Mouse (Mus musculus) embryonic fibroblast, embryonic 13.5 days (primary cell): ENCODE results near the gene Slc25a28.

Source experiments
- CTCF ChIP-seq: IDR thresholded peaks from 2 replicates; pipeline ENCODE4 v1.5.1; 2011; ENCODE audit warnings: mild to moderate bottlenecking, control low read depth, low read length, moderate library complexity, borderline replicate concordance; ENCODE audit not compliant: insufficient read depth
- POLR2A ChIP-seq: IDR thresholded peaks from 2 replicates; pipeline ENCODE4 v1.6.1; 2011; ENCODE audit warnings: low read depth, mild to moderate bottlenecking, control low read depth, low read length, moderate library complexity

- no peak for TF ChIP-seq POLR2A
- TF ChIP-seq CTCF: no peak
Measured at GRCm38 (mm10) chr19:43663471-43663870, 11.2 kb downstream of the Slc25a28 start.
